Mouse (Mus musculus): ENCODE results near the gene Micall1.

DNA sequence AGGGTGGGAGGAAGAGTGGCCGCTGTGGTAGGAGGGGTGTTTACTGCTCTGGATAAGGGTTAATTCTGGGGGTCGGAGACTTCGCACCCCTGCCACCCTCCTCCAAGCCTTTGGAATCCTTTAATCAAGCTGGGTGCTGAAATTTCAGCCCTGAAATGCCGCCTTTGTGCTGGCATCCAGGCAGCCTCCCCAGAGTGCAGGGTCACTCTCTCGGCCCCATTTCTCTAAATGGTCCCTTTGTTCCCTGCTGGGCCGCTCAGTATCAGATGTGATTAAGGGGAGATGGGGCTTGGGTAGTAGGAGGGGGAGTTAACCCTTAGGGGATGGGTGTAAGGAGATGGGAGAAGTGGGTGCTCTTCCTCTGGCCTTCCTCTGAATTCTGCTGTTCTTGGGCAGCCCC is 44.0 kb downstream of the Micall1 start:
- TF ChIP-seq CTCF (IDR thresholded peaks at IDR 0.05) (no peak), EP300 (IDR thresholded peaks at IDR 0.05) (no peak)
